Mouse (Mus musculus): ENCODE data around the gene Tmprss11c. TPM values are rescaled to one million over a fixed set of nuclear protein-coding genes. Genes with fewer than 3 reads are reported as not detected.
"Not testable (repeated sequence)": the region's sequence is repeated elsewhere in the genome, so short reads cannot be mapped to it uniquely, and the experiment has no call there.

Tmprss11c gene
- polyA plus RNA-seq (2012; rRNA removed): not detected in 2 replicates

DNA sequence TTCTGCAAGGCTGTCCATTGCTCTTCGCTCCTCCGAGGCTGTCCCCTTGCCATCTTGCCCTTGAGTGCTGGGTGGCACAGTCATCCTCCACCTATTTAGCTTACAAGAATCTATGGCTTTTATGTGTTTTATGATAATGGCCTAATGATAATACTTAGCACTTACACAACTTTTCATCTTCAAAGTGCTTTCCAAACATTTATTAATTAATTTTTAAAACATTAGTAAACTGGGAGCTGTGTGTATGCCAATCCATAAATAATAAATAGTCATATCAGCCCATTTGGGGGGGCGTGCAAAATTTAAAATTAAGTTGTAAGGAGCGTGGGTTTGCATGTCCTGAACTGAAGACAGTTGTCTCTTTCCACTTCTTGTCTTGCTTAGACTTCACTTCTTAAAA, at the start of gene Tmprss11c:
Tmprss11c (minus strand) TSS at position 101 of the 400 bp plus-strand sequence.
- Histone ChIP-seq H3K4me3 (ENCODE audit: control insufficient read depth, low read depth, low read length) (no peak within 1 kb of the TSS), H3K27me3 (ENCODE audit: control insufficient read depth, insufficient read depth, low read length) (no peaks in the 10 kb centered on the region), H3K27ac (ENCODE audit: control insufficient read depth, insufficient read depth, low read depth, low read length) (no peak within 1 kb of the TSS), H3K4me1 (ENCODE audit: control insufficient read depth, insufficient read depth, low read length) (no peaks in the 10 kb centered on the region), H3K36me3 (ENCODE audit: control insufficient read depth, insufficient read depth, low read length) (no peaks in the 10 kb centered on the region)
- no peak for TF ChIP-seq CTCF (IDR thresholded peaks at IDR 0.05; ENCODE audit: control insufficient read depth, insufficient read depth, insufficient replicate concordance, low read depth, low read length)
- no peak for TF ChIP-seq POLR2A (IDR thresholded peaks at IDR 0.05; ENCODE audit: control insufficient read depth, low read depth, low read length)

DNA sequence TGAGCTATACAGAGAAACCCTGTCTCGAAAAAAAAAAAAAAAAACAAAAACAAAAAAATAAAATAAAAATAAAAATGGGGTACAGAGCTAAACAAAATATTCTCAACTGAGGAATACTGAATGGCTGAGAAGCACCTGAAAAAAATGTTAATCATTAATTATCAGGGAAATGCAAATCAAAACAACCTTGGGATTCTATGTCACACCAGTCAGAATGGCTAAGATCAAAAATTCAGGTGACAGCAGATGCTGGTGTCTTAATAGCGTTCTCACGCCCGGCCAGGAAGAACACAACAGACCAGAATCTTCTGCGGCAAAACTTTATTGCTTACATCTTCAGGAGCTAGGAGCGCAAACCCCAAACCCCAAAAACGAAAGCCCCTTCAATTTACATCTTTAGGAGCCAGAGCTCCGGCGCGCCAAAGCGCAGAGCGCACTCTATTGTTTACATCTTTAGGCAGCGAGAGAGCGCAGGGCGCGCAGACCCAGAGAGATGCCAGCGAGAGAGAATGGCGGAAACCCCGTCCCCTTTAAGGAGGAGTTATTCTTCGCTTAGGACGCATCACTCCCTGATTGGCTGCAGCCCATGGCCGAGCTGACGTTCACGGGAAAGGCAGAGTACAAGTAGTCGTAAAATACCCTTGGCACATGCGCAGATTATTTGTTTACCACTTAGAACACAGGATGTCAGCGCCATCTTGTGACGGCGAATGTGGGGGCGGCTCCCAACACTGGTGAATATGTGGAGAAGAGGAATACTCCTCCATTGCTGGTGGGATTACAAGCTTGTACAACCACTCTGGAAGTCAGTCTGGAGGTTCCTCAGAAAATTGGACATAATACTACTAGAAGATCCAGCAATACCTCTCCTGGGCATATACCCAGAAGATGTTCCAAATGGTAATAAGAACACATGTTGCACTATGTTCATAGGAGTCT, 29.2 kb upstream of the Tmprss11c start:
- H3K4me3 ChIP-seq (ENCODE audit: control insufficient read depth, low read depth, low read length); H3K36me3 ChIP-seq (ENCODE audit: control insufficient read depth, insufficient read depth, low read length); H3K27ac ChIP-seq (ENCODE audit: control insufficient read depth, insufficient read depth, low read depth, low read length); H3K4me1 ChIP-seq (ENCODE audit: control insufficient read depth, insufficient read depth, low read length); H3K27me3 ChIP-seq (ENCODE audit: control insufficient read depth, insufficient read depth, low read length): not testable (repeated sequence)

DNA sequence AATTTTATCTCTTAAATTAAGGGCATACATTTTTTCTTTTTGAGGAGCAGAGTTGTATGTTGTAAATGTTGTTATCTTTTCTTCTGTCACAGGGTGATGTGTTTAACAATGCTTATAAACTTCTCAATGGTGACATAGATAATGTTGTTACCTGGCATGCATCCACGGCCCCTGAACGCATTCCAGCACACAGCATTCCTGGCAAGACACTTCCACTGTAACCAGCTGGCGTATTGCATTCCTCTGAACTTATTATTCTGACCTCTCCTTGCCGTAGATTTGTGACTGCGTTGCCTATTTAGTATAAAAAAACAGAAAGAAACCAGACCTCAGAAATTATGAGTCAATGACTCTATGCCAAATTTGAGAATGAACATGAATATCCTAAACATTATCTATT, 17.0 kb upstream of the Tmprss11c start:
- Histone ChIP-seq H3K27me3 (ENCODE audit: control insufficient read depth, insufficient read depth, low read length) (no peaks in the 10 kb centered on the region), H3K36me3 (ENCODE audit: control insufficient read depth, insufficient read depth, low read length) (no peaks in the 10 kb centered on the region), H3K27ac (ENCODE audit: control insufficient read depth, insufficient read depth, low read depth, low read length) (no peak overlapping the region), H3K4me1 (ENCODE audit: control insufficient read depth, insufficient read depth, low read length) (no peaks in the 10 kb centered on the region), H3K4me3 (ENCODE audit: control insufficient read depth, low read depth, low read length) (no peak overlapping the region)
- TF ChIP-seq CTCF (IDR thresholded peaks at IDR 0.05; ENCODE audit: control insufficient read depth, insufficient read depth, insufficient replicate concordance, low read depth, low read length) (no peak), POLR2A (IDR thresholded peaks at IDR 0.05; ENCODE audit: control insufficient read depth, low read depth, low read length) (no peak)

DNA sequence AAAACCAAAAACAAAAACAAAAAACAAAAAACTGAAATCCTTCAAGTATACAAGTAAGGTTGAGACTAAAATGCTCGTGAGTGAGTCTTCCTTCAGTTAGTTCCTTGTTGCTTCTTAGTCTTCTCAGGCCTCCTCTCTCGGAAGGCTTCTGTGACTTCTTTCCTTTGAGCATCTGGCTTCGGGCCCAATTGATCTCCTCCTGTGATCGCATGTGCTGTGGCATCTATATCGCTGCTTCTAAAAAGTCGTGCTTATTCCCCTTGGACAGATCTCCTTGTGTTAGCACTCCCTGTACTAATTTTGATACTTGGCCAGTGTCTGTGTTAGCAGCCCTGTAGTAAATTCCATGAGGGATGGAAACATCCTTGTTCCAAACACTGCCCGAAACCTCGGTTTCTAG, 14.8 kb upstream of the Tmprss11c start:
- H3K4me1 ChIP-seq (ENCODE audit: control insufficient read depth, insufficient read depth, low read length): no peaks in the 10 kb centered on the region
- no peak overlapping the region for H3K4me3 ChIP-seq (ENCODE audit: control insufficient read depth, low read depth, low read length)
- no peaks in the 10 kb centered on the region for H3K27me3 ChIP-seq (ENCODE audit: control insufficient read depth, insufficient read depth, low read length)
- H3K27ac ChIP-seq (ENCODE audit: control insufficient read depth, insufficient read depth, low read depth, low read length): no peak overlapping the region
- TF ChIP-seq POLR2A (IDR thresholded peaks at IDR 0.05; ENCODE audit: control insufficient read depth, low read depth, low read length): no peak
- TF ChIP-seq CTCF (IDR thresholded peaks at IDR 0.05; ENCODE audit: control insufficient read depth, insufficient read depth, insufficient replicate concordance, low read depth, low read length): no peak
- H3K36me3 ChIP-seq (ENCODE audit: control insufficient read depth, insufficient read depth, low read length): no peaks in the 10 kb centered on the region

DNA sequence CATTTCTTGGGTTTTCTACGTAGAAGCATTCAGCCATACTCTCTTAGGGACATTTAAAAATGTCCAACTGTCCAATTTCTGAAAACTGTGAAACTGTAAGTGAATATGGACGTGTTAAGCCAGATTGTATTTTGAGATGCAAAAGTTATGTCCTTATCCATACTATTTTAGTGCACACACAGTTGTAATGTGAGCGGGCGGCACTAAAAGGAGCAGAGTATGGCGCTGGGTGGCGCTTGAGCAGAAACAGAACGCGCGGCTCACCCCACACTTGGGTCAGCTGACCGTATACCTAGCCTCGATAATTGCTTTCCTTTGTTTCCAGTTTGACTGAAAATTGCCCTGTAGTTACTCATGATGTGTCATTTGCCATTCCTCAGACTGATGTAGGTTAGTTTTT, 42.5 kb downstream of the Tmprss11c start:
- H3K27me3 ChIP-seq (ENCODE audit: control insufficient read depth, insufficient read depth, low read length): no peaks in the 10 kb centered on the region
- no peaks in the 10 kb centered on the region for H3K4me1 ChIP-seq (ENCODE audit: control insufficient read depth, insufficient read depth, low read length)
- H3K27ac ChIP-seq (ENCODE audit: control insufficient read depth, insufficient read depth, low read depth, low read length): no peak overlapping the region
- no peaks in the 10 kb centered on the region for H3K36me3 ChIP-seq (ENCODE audit: control insufficient read depth, insufficient read depth, low read length)
- no peak overlapping the region for H3K4me3 ChIP-seq (ENCODE audit: control insufficient read depth, low read depth, low read length)
- TF ChIP-seq POLR2A (IDR thresholded peaks at IDR 0.05; ENCODE audit: control insufficient read depth, low read depth, low read length) (no peak), CTCF (IDR thresholded peaks at IDR 0.05; ENCODE audit: control insufficient read depth, insufficient read depth, insufficient replicate concordance, low read depth, low read length) (no peak)

DNA sequence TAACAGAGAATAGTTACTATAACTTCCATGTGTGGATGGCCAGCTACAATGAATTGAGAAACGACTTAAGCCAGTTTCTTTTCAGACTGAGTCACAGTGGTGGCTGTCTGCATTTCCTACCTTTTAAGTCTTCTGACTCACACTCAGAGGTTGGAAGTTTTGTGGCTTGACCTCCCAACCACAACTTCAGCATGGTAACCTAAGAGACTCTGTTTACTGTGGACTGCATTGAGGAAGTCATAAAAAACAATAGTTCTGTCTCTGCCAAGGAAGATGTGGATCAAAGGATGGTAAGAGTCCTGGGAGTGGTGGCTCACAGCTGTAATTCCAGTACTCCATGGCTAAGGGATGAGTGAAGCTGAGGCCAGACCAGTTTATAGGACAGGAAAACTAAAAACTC, 44.2 kb downstream of the Tmprss11c start:
- Histone ChIP-seq H3K36me3 (ENCODE audit: control insufficient read depth, insufficient read depth, low read length) (no peaks in the 10 kb centered on the region), H3K4me3 (ENCODE audit: control insufficient read depth, low read depth, low read length) (no peak overlapping the region), H3K27me3 (ENCODE audit: control insufficient read depth, insufficient read depth, low read length) (no peaks in the 10 kb centered on the region), H3K27ac (ENCODE audit: control insufficient read depth, insufficient read depth, low read depth, low read length) (no peak overlapping the region), H3K4me1 (ENCODE audit: control insufficient read depth, insufficient read depth, low read length) (no peaks in the 10 kb centered on the region)
- no peak for TF ChIP-seq POLR2A (IDR thresholded peaks at IDR 0.05; ENCODE audit: control insufficient read depth, low read depth, low read length)
- TF ChIP-seq CTCF (IDR thresholded peaks at IDR 0.05; ENCODE audit: control insufficient read depth, insufficient read depth, insufficient replicate concordance, low read depth, low read length): no peak

DNA sequence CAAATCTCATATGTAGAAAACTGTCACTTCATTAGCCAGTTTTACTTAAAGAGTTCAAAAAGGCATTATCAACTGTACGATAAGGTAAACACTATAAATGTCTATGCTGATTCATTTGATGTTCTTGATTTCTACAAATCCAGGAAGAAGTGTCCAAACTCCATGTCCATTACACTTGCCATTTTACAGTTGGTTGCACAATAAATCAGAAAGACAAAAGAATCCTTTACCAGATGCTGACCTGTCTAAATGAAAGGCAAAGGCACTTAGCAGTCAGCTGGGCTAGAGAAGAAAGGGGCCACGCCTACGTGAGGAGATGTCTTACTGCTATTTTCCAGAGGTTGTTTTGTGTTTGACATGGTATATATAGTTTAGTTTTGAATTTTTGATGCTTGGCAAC, 44.8 kb downstream of the Tmprss11c start:
- no peaks in the 10 kb centered on the region for H3K4me1 ChIP-seq (ENCODE audit: control insufficient read depth, insufficient read depth, low read length)
- no peak overlapping the region for H3K4me3 ChIP-seq (ENCODE audit: control insufficient read depth, low read depth, low read length)
- no peaks in the 10 kb centered on the region for H3K27me3 ChIP-seq (ENCODE audit: control insufficient read depth, insufficient read depth, low read length)
- H3K27ac ChIP-seq (ENCODE audit: control insufficient read depth, insufficient read depth, low read depth, low read length): no peak overlapping the region
- no peak for TF ChIP-seq POLR2A (IDR thresholded peaks at IDR 0.05; ENCODE audit: control insufficient read depth, low read depth, low read length)
- no peaks in the 10 kb centered on the region for H3K36me3 ChIP-seq (ENCODE audit: control insufficient read depth, insufficient read depth, low read length)

Data from testis, adult 2 months (tissue).